Mouse (Mus musculus): ENCODE data around the gene Spns2. TPM values are rescaled to one million over a fixed set of nuclear protein-coding genes. Genes with fewer than 3 reads are reported as not detected.
A peak's percentile ranks its signal among the peaks of the same experiment; 100 is the strongest.

Spns2 gene
- polyA plus RNA-seq, 1 experiment from 2014 or later, result 5.7 TPM

DNA sequence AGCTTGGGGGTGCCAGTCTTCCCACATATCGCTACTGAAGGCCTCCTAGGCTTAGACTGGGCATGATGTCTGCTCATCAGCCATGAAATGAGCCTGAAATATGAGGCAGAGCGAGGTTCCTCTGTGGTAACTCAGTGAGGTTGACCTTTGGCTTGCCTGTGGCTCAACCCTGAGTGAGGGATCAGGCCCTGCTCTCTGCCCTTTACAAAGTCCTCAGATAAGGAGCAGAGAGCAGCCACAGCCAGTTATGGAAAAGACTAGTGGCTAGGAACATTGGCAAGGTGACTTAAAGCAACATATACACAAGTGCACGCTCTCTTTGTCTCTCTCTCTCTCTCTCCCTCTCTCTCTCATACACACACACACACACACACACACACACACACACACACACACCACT is 14.8 kb downstream of the Spns2 start:
- 63% methylated on average over 3 of the region's 3 CpGs for WGBS
- no peaks in the 10 kb centered on the region for H3K36me3 ChIP-seq (ENCODE audit: control insufficient read depth, insufficient read depth, low read length)
- H3K4me1 ChIP-seq (ENCODE audit: control insufficient read depth, insufficient read depth, low read length), result peaks cover 20% of the 10 kb centered on the region
- H3K4me2 ChIP-seq (ENCODE audit: low read depth, low read length), result no peak overlapping the region
- H3K27me3 ChIP-seq (ENCODE audit: control insufficient read depth, insufficient read depth, low read length), result no peaks in the 10 kb centered on the region
- ATAC-seq (ENCODE audit: insufficient read depth, low FRiP score), result no peak
- H3K27ac ChIP-seq (ENCODE audit: low read length), result peak overlapping the region; percentile 45
- no peak overlapping the region for H3K9ac ChIP-seq (ENCODE audit: low read length)
- no peaks in the 10 kb centered on the region for H3K9me3 ChIP-seq (replicated peaks; ENCODE audit: control insufficient read depth, low read length)
- H3K4me3 ChIP-seq (replicated peaks; ENCODE audit: low read length), result no peak overlapping the region

GRCm38 (mm10) chr11:72473540-72473939 is 16.2 kb downstream of the Spns2 start:
- 53% methylated on average over 4 of the region's 4 CpGs for WGBS
- Histone ChIP-seq H3K9ac (ENCODE audit: low read length) (no peak overlapping the region), H3K27ac (ENCODE audit: low read length) (peak overlapping the region; percentile 56; the same call in 1 of the 2 replicates), H3K27me3 (ENCODE audit: control insufficient read depth, insufficient read depth, low read length) (no peaks in the 10 kb centered on the region), H3K4me2 (ENCODE audit: low read depth, low read length) (no peak overlapping the region), H3K36me3 (ENCODE audit: control insufficient read depth, insufficient read depth, low read length) (no peaks in the 10 kb centered on the region), H3K4me3 (replicated peaks; ENCODE audit: low read length) (no peak overlapping the region), H3K4me1 (ENCODE audit: control insufficient read depth, insufficient read depth, low read length) (peaks cover 34% of the 10 kb centered on the region), H3K9me3 (replicated peaks; ENCODE audit: control insufficient read depth, low read length) (no peaks in the 10 kb centered on the region)
- peak; percentile 49; the same call in 1 of the 2 replicates for ATAC-seq (ENCODE audit: insufficient read depth, low FRiP score)

GRCm38 (mm10) chr11:72471381-72471780 is 18.3 kb downstream of the Spns2 start:
- Histone ChIP-seq H3K4me3 (replicated peaks; ENCODE audit: low read length) (no peak overlapping the region), H3K27ac (ENCODE audit: low read length) (peak overlapping the region; percentile 43; the same call in 1 of the 2 replicates), H3K4me1 (ENCODE audit: control insufficient read depth, insufficient read depth, low read length) (peaks cover 48% of the 10 kb centered on the region), H3K36me3 (ENCODE audit: control insufficient read depth, insufficient read depth, low read length) (no peaks in the 10 kb centered on the region), H3K9me3 (replicated peaks; ENCODE audit: control insufficient read depth, low read length) (no peaks in the 10 kb centered on the region), H3K9ac (ENCODE audit: low read length) (no peak overlapping the region), H3K4me2 (ENCODE audit: low read depth, low read length) (no peak overlapping the region), H3K27me3 (ENCODE audit: control insufficient read depth, insufficient read depth, low read length) (no peaks in the 10 kb centered on the region)
- WGBS, result 81% methylated on average over 6 of the region's 6 CpGs
- no peak for ATAC-seq (ENCODE audit: insufficient read depth, low FRiP score)

GRCm38 (mm10) chr11:72470004-72470403 is 19.7 kb downstream of the Spns2 start:
- H3K27me3 ChIP-seq (ENCODE audit: control insufficient read depth, insufficient read depth, low read length), result no peaks in the 10 kb centered on the region
- peak overlapping the region; percentile 89 for H3K27ac ChIP-seq (ENCODE audit: low read length)
- H3K36me3 ChIP-seq (ENCODE audit: control insufficient read depth, insufficient read depth, low read length), result no peaks in the 10 kb centered on the region
- H3K4me2 ChIP-seq (ENCODE audit: low read depth, low read length), result no peak overlapping the region
- ATAC-seq (ENCODE audit: insufficient read depth, low FRiP score), result no peak
- peaks cover 47% of the 10 kb centered on the region for H3K4me1 ChIP-seq (ENCODE audit: control insufficient read depth, insufficient read depth, low read length)
- WGBS, result 67% methylated on average over 4 of the region's 4 CpGs
- H3K9ac ChIP-seq (ENCODE audit: low read length), result no peak overlapping the region
- no peak overlapping the region for H3K4me3 ChIP-seq (replicated peaks; ENCODE audit: low read length)
- no peaks in the 10 kb centered on the region for H3K9me3 ChIP-seq (replicated peaks; ENCODE audit: control insufficient read depth, low read length)

DNA sequence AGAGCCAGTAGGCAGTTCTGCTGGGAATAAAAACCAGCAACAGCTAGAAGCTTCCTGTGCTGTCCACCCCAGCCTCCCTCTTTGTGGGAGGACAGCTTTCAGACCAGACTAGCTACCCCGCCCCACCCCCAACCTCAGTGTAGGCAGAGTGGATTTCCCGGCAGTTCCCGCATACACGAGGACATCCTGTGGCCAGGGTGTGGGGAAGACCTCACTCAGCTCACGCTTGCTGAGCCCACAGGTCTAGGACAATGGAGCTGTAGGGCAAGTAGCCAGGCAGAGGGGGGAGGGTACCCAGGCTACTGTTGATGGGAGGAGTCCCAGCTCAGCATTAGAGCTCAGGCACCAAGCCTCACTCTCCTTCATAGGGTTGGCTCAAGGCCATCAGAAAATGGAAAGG is 20.5 kb downstream of the Spns2 start:
- Histone ChIP-seq H3K27me3 (ENCODE audit: control insufficient read depth, insufficient read depth, low read length) (no peaks in the 10 kb centered on the region), H3K36me3 (ENCODE audit: control insufficient read depth, insufficient read depth, low read length) (no peaks in the 10 kb centered on the region), H3K4me1 (ENCODE audit: control insufficient read depth, insufficient read depth, low read length) (peaks cover 43% of the 10 kb centered on the region), H3K9ac (ENCODE audit: low read length) (peak overlapping the region; percentile 14; the same call in 1 of the 2 replicates), H3K4me2 (ENCODE audit: low read depth, low read length) (no peak overlapping the region), H3K9me3 (replicated peaks; ENCODE audit: control insufficient read depth, low read length) (no peaks in the 10 kb centered on the region), H3K27ac (ENCODE audit: low read length) (peak overlapping the region; percentile 89), H3K4me3 (replicated peaks; ENCODE audit: low read length) (no peak overlapping the region)
- 20% methylated on average over 5 of the region's 5 CpGs for WGBS
- ATAC-seq (ENCODE audit: insufficient read depth, low FRiP score), result peak; percentile 55

GRCm38 (mm10) chr11:72468525-72468924 is 21.2 kb downstream of the Spns2 start:
- H3K36me3 ChIP-seq (ENCODE audit: control insufficient read depth, insufficient read depth, low read length), result no peaks in the 10 kb centered on the region
- H3K27ac ChIP-seq (ENCODE audit: low read length), result peak overlapping the region; percentile 89
- H3K27me3 ChIP-seq (ENCODE audit: control insufficient read depth, insufficient read depth, low read length), result no peaks in the 10 kb centered on the region
- H3K4me3 ChIP-seq (replicated peaks; ENCODE audit: low read length), result no peak overlapping the region
- peaks cover 43% of the 10 kb centered on the region for H3K4me1 ChIP-seq (ENCODE audit: control insufficient read depth, insufficient read depth, low read length)
- peak overlapping the region; percentile 30 for H3K9ac ChIP-seq (ENCODE audit: low read length)
- H3K9me3 ChIP-seq (replicated peaks; ENCODE audit: control insufficient read depth, low read length), result no peaks in the 10 kb centered on the region
- no peak overlapping the region for H3K4me2 ChIP-seq (ENCODE audit: low read depth, low read length)
- no peak for ATAC-seq (ENCODE audit: insufficient read depth, low FRiP score)
- 70% methylated on average over 5 of the region's 5 CpGs for WGBS

DNA sequence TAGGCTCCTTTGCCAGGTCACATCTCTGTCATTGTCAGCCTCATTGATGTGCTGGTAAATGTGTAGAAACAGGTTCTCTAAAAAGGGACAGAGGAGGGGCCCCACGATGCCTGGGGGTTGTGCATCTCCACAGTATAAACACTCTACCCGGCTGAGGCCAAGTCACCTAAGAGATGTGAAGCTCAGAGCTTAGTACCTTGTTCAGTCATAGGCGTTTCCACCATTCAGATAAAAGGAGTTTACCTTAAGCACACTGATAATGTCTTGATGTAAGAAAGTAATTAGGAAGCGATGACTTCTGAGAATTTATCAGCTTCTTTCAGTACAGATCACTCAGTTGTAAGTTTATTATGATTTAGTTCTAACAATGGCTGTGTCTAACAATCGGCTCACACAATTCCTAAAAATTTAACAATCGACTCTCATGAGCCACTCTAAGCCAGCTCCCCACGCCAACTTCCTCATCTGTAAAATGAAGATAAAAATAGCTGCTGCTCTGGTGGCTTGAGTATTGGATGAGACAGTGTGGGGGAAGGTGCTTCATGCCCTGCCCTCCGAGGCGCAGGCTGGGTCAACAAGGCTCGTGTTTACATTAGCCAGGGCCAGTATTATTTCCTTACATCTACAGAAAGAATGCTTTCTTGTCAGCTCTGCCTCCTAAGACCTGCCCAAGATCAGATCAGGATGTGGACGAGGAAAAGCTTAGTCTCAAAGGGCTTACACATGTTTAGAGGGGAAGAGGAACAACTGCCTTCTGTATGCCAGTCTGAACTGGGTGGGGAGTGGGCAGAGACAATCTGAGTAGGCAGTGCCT is 22.8 kb downstream of the Spns2 start:
- Histone ChIP-seq H3K36me3 (ENCODE audit: control insufficient read depth, insufficient read depth, low read length) (no peaks in the 10 kb centered on the region), H3K4me2 (ENCODE audit: low read depth, low read length) (peak overlapping the region; percentile 14), H3K9ac (ENCODE audit: low read length) (no peak overlapping the region), H3K4me3 (replicated peaks; ENCODE audit: low read length) (no peak overlapping the region), H3K27me3 (ENCODE audit: control insufficient read depth, insufficient read depth, low read length) (no peaks in the 10 kb centered on the region), H3K4me1 (ENCODE audit: control insufficient read depth, insufficient read depth, low read length) (peaks cover 31% of the 10 kb centered on the region), H3K27ac (ENCODE audit: low read length) (peak overlapping the region; percentile 89), H3K9me3 (replicated peaks; ENCODE audit: control insufficient read depth, low read length) (no peaks in the 10 kb centered on the region)
- WGBS, result 9% methylated on average over 11 of the region's 11 CpGs
- ATAC-seq (ENCODE audit: insufficient read depth, low FRiP score), result peak; percentile 88

DNA sequence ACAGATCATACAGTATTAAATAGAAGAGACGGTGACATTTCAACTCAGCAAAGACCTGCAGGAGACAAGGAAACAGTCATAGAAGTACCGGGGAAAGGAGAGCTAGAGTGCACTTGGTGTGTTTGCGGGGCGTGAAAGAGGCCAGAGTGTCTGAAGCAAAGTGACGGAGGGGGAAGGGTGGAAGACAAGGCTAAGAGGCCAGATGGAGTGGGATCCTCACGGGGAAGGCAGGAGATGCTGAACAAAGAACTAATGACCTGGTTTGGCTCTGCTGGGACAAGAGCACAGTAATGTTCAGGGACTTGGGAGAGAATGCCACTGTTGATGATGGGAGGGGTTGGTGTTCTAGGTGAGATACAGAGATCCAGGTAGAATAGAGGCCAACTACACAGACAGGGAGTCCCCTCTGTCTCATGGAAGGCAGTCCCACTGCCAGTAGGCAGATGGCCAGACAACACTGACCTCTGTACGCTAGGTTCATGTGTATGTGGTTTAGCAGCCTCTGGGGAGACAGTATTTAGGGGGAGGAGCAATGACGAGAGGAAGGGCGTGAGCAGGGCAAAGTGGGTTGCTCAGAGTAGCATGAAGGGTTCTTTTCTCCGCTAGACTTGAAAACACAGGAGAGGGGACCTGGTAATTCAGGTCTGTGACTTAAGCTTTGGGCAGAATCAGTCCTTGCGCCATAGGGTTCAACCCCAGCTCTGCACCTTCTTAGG is 23.6 kb downstream of the Spns2 start:
- no peak overlapping the region for H3K4me3 ChIP-seq (replicated peaks; ENCODE audit: low read length)
- H3K9ac ChIP-seq (ENCODE audit: low read length), result no peak overlapping the region
- H3K27ac ChIP-seq (ENCODE audit: low read length), result peak overlapping the region; percentile 89
- H3K4me2 ChIP-seq (ENCODE audit: low read depth, low read length), result peak overlapping the region; percentile 14; the same call in 1 of the 2 replicates
- peaks cover 31% of the 10 kb centered on the region for H3K4me1 ChIP-seq (ENCODE audit: control insufficient read depth, insufficient read depth, low read length)
- no peaks in the 10 kb centered on the region for H3K36me3 ChIP-seq (ENCODE audit: control insufficient read depth, insufficient read depth, low read length)
- WGBS, result 45% methylated on average over 11 of the region's 11 CpGs
- H3K9me3 ChIP-seq (replicated peaks; ENCODE audit: control insufficient read depth, low read length), result no peaks in the 10 kb centered on the region
- H3K27me3 ChIP-seq (ENCODE audit: control insufficient read depth, insufficient read depth, low read length), result no peaks in the 10 kb centered on the region
- no peak for ATAC-seq (ENCODE audit: insufficient read depth, low FRiP score)

- no peak overlapping the region for H3K4me2 ChIP-seq (ENCODE audit: low read depth, low read length)
- no peak overlapping the region for H3K27ac ChIP-seq (ENCODE audit: low read length)
- H3K36me3 ChIP-seq (ENCODE audit: control insufficient read depth, insufficient read depth, low read length), result no peaks in the 10 kb centered on the region
- H3K27me3 ChIP-seq (ENCODE audit: control insufficient read depth, insufficient read depth, low read length), result no peaks in the 10 kb centered on the region
- no peak overlapping the region for H3K9ac ChIP-seq (ENCODE audit: low read length)
- 70% methylated on average over 3 of the region's 3 CpGs for WGBS
- H3K4me1 ChIP-seq (ENCODE audit: control insufficient read depth, insufficient read depth, low read length), result peaks cover 30% of the 10 kb centered on the region
- ATAC-seq (ENCODE audit: insufficient read depth, low FRiP score), result no peak
- no peaks in the 10 kb centered on the region for H3K9me3 ChIP-seq (replicated peaks; ENCODE audit: control insufficient read depth, low read length)
- H3K4me3 ChIP-seq (replicated peaks; ENCODE audit: low read length), result no peak overlapping the region
Measured at GRCm38 (mm10) chr11:72464821-72465220, 24.9 kb downstream of the Spns2 start.

All from stomach, embryonic 16.5 days (tissue).